Mouse (Mus musculus) CD4-positive helper T cell, adult 2 months (primary cell): Measurements from ENCODE around the gene Tnrc6c.
"Not testable (repeated sequence)": the region's sequence is repeated elsewhere in the genome, so short reads cannot be mapped to it uniquely, and the experiment has no call there.

ENCODE experiments used
- DNase-seq: peaks from one replicate; pipeline ENCODE4 v3.0.0-alpha.2; 2012; ENCODE audit warnings: low read depth, missing footprints, low spot score

The Tnrc6c gene

DNA sequence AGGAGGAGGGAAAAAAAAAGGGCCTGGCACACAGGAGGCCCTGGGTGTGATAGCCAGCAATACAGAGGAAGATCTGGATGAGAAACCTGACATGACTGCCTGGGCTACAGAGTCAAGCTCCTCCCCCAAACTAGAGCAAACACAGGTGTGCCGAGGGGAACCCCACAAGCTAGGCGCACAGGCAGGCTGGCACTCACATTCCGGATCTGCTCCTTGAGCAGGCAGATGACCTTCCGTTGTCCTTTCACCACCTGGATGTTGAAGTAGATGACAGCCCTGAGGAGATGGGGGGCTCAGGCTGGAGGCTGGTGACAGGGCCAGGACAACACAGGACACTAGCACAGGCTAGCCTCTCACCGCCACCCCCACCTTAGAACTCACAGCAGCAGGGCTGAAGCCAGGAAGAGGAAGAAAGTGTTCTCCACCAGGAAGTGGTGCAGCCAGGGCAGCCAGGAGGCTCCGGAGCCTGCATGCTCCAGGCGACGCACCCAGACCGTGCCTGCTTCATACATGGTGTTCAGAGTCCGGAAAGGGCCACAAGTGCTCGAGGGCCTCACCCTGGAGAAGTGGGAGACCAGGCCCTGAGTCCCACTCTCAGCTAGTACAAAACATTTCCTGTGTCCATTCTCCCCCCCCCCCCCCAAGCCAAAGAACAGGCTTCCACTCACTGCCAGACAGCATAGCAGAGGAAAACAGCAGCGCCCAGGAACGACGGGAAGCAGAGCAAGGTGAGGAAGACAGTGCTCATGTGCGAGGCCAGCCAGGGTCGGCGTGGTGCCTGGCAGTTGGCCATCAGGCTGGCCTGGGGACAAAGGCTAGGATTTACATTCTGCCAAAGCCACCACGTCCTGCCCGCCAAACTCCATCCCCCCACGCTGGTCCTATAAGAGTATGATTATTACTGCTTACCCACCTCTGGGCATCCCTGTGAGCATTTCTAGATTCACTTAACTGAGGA, 114.9 kb downstream of the Tnrc6c start:
- no peak for DNase-seq

- no peak for DNase-seq
These were observed 115.6 kb downstream of the Tnrc6c start for GRCm38 (mm10) chr11:117769683-117770047.

- no peak for DNase-seq
These were observed 116.3 kb downstream of the Tnrc6c start for GRCm38 (mm10) chr11:117770407-117770806.

- peak; percentile 71 for DNase-seq
These were observed 118.3 kb downstream of the Tnrc6c start for GRCm38 (mm10) chr11:117772352-117772751.

DNA sequence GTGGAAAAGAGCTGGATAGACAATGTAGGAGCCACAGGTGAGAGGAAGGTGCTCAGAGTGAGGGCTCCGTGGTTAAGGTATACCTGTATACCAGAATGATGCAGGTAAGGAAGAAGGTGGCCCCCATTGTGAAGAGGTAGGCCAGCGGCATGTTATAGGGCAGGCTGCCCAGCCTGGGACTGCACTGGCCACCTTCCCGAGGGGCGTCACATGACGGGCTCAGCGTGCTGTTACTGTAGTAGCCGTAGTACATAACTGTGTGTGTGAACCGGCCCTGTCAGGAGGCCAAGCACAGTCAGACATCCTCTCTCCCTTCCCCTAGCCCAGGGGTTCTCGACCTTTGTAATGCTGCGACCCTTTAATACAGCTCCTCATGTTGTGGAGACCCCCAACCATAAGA, 120.8 kb downstream of the Tnrc6c start:
- DNase-seq, result no peak

GRCm38 (mm10) chr11:117775540-117775939, 121.5 kb downstream of the Tnrc6c start:
- no peak for DNase-seq

DNA sequence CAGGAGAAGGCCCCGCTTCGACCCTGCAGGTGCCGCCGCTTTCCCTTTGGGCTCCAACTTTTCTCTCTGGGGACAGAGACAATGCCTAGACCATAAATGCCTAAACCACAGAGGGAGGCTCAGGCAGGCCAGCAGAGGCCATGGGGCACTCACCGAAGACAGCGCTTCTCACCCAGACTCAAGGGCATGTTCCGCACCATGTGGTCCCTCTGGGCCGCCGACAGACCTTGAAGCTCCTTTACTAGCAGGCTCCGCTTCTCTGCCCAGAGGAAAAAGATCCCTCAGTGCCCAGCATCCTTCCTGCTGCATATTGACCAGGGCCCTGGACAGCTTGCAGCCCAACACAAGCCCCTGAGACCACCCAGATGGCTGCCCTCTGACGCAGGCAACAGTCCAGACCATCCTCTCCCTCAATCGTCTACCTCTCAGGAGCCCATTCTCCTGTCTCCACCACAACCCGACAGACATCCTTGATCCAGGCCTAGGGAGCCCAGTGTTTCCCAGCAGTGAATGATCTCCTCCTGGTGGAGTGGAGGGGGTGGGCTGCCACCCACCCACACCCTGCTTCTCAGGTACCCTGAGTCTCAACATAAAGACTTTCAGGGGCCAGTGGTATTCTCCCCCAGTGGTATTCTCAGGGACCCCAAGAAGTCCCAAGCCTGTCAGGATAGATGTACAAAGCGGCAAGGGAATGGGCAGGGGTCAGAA, 122.2 kb downstream of the Tnrc6c start:
- DNase-seq, result no peak

GRCm38 (mm10) chr11:117777111-117777510, 123.0 kb downstream of the Tnrc6c start:
- peak; percentile 81 for DNase-seq

- no peak for DNase-seq
These were observed 123.9 kb downstream of the Tnrc6c start for GRCm38 (mm10) chr11:117778031-117778430.

DNA sequence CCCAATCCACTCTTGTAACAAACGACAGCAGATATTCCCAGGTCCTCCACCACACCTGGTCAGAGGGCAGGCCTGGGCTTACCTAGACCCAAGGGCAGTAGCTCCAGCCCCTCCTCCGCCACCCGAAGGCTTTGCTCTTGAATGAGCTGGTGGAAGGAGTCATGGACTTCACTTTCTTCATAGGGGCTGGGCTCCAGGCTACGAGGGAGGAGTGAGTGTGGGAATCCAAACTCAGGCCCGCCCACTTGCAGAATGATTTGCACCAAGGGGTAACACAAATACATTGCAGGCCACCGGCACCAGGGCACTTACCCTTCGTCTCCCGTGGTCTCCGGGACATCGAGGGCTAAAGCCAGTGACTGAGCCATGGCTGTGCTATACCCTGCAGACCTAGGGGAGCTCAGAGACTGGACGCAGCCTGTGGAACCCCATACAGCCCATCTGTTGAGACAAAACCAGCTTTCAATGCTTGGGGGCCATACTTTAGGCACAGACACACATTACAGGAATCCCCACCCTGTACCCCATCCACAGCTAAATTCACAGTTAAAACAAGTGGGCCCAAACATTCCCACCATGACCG, 124.9 kb downstream of the Tnrc6c start:
- DNase-seq, result peak; percentile 38

DNA sequence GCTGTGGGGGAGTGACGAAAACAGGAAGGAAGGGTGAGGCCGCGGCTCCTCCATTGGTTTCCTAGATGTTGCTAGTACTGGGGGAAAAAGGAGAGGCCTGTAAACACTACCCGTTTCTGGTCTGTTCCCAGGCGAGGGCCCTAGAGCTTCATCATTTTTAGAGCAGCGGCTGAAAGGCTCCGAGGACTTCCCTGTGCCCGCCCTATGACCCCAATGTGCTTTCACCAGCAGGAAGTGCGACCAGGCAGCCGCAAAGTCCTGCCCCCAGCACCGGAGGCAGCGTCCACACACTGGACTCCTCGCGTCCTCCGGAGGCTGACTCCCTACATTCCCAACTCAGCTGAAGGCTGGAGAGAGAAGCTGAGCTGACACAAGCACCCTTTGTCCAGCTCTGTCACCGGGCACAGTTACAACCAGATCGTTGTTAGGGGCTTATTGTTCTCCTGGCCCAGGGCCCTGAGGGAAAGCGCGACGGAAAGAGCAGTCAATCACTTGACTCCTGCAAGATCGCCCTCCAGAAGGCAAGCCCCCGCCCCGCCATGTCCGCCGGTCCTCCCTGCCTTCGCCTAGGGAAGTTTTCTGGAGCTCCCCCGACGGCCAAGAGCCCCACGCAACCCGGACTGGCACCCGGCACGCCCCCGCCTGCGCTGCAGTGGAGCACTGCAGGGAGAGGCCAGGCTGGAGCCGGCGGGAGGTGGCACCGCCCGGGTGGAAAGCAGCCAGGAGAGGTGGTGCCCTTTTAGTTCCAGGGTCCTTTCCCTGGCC, 125.5 kb downstream of the Tnrc6c start:
- DNase-seq, result peak; percentile 65

- no peak for DNase-seq
These were observed 126.1 kb downstream of the Tnrc6c start for GRCm38 (mm10) chr11:117780199-117780515.

DNA sequence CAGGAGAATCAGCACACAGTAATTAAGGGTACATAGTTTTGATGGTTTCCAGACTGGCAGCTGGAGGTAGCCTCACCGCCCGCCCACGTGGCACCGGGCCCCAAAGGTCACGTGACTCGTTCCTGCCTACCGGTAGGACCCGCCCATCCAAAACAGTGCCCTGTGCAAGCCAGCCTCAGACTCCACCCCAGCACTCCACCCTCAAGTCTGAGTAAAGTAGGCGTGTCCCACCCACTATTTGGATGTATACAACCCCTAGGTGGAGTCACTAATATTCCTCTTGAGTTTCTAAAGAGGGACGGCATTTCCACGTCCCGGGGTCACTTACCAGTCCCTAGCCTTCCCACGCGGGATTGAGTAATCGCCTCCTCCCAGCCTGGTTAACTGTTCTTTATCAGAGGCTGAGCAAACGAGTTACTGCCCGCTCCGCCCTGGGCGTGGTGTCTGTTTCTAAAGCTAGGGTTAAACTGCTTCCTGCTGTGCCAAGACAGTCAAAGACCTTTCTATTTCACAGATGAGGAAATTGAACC, 126.6 kb downstream of the Tnrc6c start:
- DNase-seq, result peak; percentile 98

- peak; percentile 86 for DNase-seq
These were observed 127.2 kb downstream of the Tnrc6c start for GRCm38 (mm10) chr11:117781199-117781821.

GRCm38 (mm10) chr11:117781993-117782704, 128.1 kb downstream of the Tnrc6c start, which contains the start of the genes Tmc8 and Tmc6:
Gene Tmc8, plus strand, starts transcription at chr11:117782076.
Gene Tmc6, minus strand, starts transcription at chr11:117782198.
- peak; percentile 91 for DNase-seq

- no peak for DNase-seq
These were observed 128.6 kb downstream of the Tnrc6c start for GRCm38 (mm10) chr11:117782705-117783034.

GRCm38 (mm10) chr11:117783089-117783488, 129.0 kb downstream of the Tnrc6c start:
- DNase-seq, result peak; percentile 75

DNA sequence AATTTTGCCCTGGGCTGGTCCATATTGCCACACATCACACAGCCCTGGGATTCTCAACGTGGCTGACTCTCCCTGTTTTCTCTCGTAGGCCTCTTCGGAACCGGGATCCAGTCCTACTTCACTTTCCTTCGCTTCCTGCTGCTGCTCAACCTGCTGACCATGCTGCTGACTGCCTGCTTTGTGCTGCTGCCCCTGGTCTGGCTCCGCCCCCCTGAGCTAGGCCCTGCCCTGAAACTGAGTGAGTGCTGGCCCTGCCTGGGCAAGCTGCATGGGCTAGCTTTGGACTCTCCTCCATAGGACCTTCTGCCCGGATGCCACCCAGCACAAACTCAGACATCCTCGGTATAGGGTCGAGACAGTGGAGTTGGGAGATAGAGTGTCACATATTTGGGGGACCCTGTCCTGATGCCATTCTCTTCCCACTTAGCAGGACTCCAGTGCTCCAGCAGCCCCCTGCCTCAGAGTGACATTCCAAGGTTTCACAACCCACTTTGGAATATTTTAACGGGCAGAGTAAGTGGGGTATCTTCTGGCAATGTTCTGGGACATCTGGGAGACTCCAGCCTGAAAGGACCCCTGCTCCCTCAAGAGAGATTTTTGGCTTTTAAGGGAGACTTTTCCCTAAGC, 129.7 kb downstream of the Tnrc6c start:
- DNase-seq, result peak; percentile 44

- DNase-seq, result peak; percentile 79
These were observed 132.2 kb downstream of the Tnrc6c start for GRCm38 (mm10) chr11:117786294-117786693.

DNA sequence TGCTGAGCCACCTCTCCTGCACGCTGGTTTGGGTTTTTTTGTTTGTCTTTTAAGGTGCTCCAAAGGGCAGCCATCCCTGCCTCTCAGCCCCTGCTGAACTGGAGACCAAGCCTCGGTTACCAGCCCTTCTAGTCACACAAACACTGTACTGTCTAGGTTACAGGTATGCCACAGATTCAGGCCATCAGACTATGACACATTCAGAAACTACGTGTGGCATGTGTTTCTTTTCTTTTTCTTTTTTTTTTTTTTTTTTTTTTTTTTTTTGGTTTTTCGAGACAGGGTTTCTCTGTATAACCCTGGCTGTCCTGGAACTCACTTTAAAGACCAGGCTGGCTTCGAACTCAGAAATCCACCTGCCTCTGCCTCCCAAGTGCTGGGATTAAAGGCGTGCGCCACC, 134.4 kb downstream of the Tnrc6c start:
- DNase-seq, result not testable (repeated sequence)
